Mouse (Mus musculus): ENCODE data around the gene Ank2. TPM values are rescaled to one million over a fixed set of nuclear protein-coding genes. Genes with fewer than 3 reads are reported as not detected.

Gene Ank2
- polyA plus RNA-seq, 1 experiment = 0.29 TPM

DNA sequence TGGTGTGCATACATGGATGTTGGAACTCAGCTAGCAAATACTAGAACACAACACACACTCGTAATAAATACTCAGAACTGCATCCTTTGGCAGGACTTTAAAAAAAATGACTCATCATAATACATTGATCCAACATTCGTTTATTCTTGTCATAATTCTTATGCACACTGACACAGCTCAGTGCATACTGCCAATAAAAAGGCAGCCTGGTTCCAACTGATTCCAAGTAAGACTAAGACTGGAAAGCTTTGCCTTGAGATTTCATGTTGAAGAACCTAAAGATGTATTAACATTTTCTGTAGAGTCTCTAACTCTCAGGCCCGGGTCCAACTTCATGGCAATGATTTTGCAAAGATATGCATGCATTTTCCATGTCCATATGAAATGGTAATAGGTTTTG lies 512.5 kb downstream of the Ank2 start:
- no peak overlapping the region for H3K4me3 ChIP-seq (replicated peaks)
- no peaks in the 10 kb centered on the region for H3K9me3 ChIP-seq (ENCODE audit: control insufficient read depth, low read length)
- H3K36me3 ChIP-seq (ENCODE audit: control insufficient read depth) = no peaks in the 10 kb centered on the region
- no peaks in the 10 kb centered on the region for H3K27me3 ChIP-seq (ENCODE audit: control insufficient read depth)
- no peak for TF ChIP-seq GATA1 (IDR thresholded peaks at IDR 0.05; ENCODE audit: low read length)
- TF ChIP-seq TAL1 (IDR thresholded peaks at IDR 0.05; ENCODE audit: low read length) = no peak
- H3K4me1 ChIP-seq (ENCODE audit: control insufficient read depth) = no peaks in the 10 kb centered on the region

DNA sequence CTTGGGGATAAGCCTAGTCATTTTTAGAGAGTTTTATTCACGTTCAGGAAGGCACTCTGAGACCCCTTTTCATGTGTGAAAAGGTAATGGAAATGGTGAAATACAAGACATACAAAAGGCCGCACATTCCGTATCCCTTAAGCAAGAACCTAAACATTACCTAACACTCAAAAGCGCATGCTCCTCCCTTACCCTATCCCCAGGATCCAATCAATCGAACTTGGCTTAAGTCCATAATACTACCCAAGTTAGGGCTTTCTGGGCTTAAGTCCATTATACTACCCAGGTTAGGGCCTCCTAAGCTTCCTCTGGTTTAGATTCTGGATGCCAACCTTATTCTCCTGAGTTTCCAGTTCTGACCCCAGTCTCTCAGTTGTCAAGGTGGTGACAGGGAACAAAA lies 516.3 kb downstream of the Ank2 start:
- Histone ChIP-seq H3K4me1 (ENCODE audit: control insufficient read depth) (no peaks in the 10 kb centered on the region), H3K36me3 (ENCODE audit: control insufficient read depth) (no peaks in the 10 kb centered on the region), H3K4me3 (replicated peaks) (no peak overlapping the region), H3K27me3 (ENCODE audit: control insufficient read depth) (no peaks in the 10 kb centered on the region), H3K9me3 (ENCODE audit: control insufficient read depth, low read length) (no peaks in the 10 kb centered on the region)
- TF ChIP-seq TAL1 (IDR thresholded peaks at IDR 0.05; ENCODE audit: low read length) = no peak
- no peak for TF ChIP-seq GATA1 (IDR thresholded peaks at IDR 0.05; ENCODE audit: low read length)

DNA sequence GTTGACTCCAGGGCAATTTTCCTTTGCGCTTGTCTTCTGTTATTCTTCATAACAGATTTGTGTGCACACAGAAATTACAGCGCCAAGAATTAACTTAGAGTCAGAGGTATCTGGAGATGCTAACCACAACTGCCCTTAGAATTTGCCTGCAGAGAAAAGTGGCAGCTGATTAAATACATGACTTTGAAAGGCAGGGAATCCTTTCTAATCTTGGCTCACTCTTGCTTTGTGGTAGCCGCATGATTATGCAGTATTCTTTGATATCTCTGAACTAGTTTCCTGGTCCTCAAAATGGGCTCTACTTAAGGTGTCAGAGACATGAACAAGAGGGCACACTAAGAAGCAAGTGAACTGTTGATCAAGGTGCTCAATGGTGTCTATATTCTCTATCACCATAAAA lies 518.0 kb downstream of the Ank2 start:
- TF ChIP-seq TAL1 (IDR thresholded peaks at IDR 0.05; ENCODE audit: low read length) (no peak), GATA1 (IDR thresholded peaks at IDR 0.05; ENCODE audit: low read length) (no peak)
- Histone ChIP-seq H3K9me3 (ENCODE audit: control insufficient read depth, low read length) (no peaks in the 10 kb centered on the region), H3K4me3 (replicated peaks) (no peak overlapping the region), H3K36me3 (ENCODE audit: control insufficient read depth) (no peaks in the 10 kb centered on the region), H3K27me3 (ENCODE audit: control insufficient read depth) (no peaks in the 10 kb centered on the region), H3K4me1 (ENCODE audit: control insufficient read depth) (no peaks in the 10 kb centered on the region)

DNA sequence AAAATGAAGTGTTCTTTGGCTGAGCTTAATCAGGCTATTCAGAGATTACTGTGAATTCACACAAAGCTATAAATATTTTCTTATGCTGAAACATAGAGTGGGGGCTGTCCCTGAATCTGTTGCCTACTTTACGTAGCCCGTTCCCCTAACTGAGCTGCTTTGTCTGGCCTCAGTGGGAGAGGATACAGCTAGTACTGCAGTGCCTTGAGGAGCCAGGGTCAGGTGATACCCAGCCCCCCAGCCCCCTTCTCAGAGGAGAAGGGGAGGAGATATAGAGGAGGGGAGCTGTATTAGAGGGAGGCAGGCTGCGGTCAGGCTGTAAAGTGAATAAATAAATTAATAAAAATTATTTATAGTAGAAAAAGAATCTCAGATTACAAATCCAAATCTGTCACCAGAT lies 519.5 kb downstream of the Ank2 start:
- H3K36me3 ChIP-seq (ENCODE audit: control insufficient read depth) = no peaks in the 10 kb centered on the region
- no peaks in the 10 kb centered on the region for H3K4me1 ChIP-seq (ENCODE audit: control insufficient read depth)
- TF ChIP-seq GATA1 (IDR thresholded peaks at IDR 0.05; ENCODE audit: low read length) = no peak
- no peak for TF ChIP-seq TAL1 (IDR thresholded peaks at IDR 0.05; ENCODE audit: low read length)
- no peaks in the 10 kb centered on the region for H3K9me3 ChIP-seq (ENCODE audit: control insufficient read depth, low read length)
- H3K27me3 ChIP-seq (ENCODE audit: control insufficient read depth) = no peaks in the 10 kb centered on the region
- no peak overlapping the region for H3K4me3 ChIP-seq (replicated peaks)

DNA sequence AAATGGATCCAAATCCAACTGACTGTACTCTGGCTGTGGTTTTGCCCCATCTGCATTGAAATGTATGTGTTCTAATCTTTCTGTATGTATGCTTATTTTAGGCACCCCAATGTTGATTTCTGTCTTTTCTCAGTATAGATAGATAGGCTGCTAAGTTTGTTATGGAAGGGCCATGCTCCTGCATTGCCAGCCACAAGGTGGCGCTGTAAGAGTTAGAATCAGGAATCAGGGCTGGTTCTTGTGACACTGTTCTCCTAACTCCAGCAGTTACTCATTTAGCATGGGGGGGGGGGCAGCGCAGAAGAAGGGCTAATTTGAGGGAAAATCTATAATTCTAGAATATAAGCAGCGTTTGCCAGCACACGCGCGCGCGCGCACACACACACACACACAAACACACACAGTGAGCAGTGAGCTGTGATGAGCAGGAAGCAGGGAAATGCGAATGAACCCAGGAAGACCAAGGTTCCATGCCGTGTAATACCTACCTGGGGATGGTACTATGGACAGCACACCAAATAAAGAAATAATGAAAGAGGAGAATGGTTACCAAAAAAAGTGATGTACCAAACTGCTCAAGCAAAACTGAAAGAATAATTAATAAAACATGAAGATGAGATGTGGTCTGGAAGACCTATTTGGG lies 520.3 kb downstream of the Ank2 start:
- Histone ChIP-seq H3K4me1 (ENCODE audit: control insufficient read depth) (no peaks in the 10 kb centered on the region), H3K36me3 (ENCODE audit: control insufficient read depth) (no peaks in the 10 kb centered on the region), H3K4me3 (replicated peaks) (no peak overlapping the region), H3K27me3 (ENCODE audit: control insufficient read depth) (no peaks in the 10 kb centered on the region), H3K9me3 (ENCODE audit: control insufficient read depth, low read length) (no peaks in the 10 kb centered on the region)
- TF ChIP-seq TAL1 (IDR thresholded peaks at IDR 0.05; ENCODE audit: low read length) = no peak
- no peak for TF ChIP-seq GATA1 (IDR thresholded peaks at IDR 0.05; ENCODE audit: low read length)

DNA sequence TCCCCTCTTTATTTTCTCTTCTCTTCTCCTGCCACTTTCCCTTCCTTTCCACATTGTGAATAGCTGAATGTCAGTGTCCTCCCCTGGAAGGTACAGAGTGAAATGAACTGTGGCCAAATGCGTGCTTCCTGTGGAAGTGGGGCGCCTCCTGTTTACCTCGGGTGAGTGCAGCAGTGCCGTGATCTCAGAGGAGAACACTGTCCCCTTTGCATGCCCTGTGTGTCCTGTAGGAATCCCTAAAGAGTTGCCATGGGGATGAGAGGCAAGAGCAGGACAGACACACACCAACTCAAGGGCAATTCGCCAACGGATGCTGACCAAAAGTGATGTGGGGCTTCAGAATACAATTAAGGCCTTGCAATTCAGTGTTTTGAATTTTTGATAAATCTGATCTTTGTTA lies 521.8 kb downstream of the Ank2 start:
- Histone ChIP-seq H3K36me3 (ENCODE audit: control insufficient read depth) (no peaks in the 10 kb centered on the region), H3K4me1 (ENCODE audit: control insufficient read depth) (no peaks in the 10 kb centered on the region), H3K4me3 (replicated peaks) (no peak overlapping the region), H3K9me3 (ENCODE audit: control insufficient read depth, low read length) (no peaks in the 10 kb centered on the region), H3K27me3 (ENCODE audit: control insufficient read depth) (no peaks in the 10 kb centered on the region)
- TF ChIP-seq TAL1 (IDR thresholded peaks at IDR 0.05; ENCODE audit: low read length) = no peak
- no peak for TF ChIP-seq GATA1 (IDR thresholded peaks at IDR 0.05; ENCODE audit: low read length)

DNA sequence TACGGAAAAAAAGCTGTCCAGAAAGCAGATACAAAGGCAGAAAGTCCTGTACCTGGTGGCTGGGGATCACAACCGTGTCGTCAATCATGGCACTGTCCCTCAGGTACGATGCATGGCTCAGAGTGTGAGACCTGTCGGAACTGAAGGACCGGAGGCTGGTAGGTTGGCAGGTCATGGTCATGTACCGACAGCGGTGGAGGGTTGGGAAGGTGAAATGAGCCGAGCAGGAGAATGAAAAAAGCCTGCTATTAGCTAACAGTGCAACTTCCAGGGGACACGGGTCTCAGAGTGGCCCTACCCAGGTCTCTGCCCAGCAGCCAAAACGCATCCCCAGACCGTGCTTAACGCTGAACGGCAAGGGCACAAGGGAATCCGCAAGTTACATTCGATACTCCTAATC lies 522.4 kb downstream of the Ank2 start:
- H3K36me3 ChIP-seq (ENCODE audit: control insufficient read depth) = no peaks in the 10 kb centered on the region
- H3K4me1 ChIP-seq (ENCODE audit: control insufficient read depth) = no peaks in the 10 kb centered on the region
- H3K4me3 ChIP-seq (replicated peaks) = no peak overlapping the region
- TF ChIP-seq GATA1 (IDR thresholded peaks at IDR 0.05; ENCODE audit: low read length) (no peak), TAL1 (IDR thresholded peaks at IDR 0.05; ENCODE audit: low read length) (no peak)
- no peaks in the 10 kb centered on the region for H3K27me3 ChIP-seq (ENCODE audit: control insufficient read depth)
- H3K9me3 ChIP-seq (ENCODE audit: control insufficient read depth, low read length) = no peaks in the 10 kb centered on the region

DNA sequence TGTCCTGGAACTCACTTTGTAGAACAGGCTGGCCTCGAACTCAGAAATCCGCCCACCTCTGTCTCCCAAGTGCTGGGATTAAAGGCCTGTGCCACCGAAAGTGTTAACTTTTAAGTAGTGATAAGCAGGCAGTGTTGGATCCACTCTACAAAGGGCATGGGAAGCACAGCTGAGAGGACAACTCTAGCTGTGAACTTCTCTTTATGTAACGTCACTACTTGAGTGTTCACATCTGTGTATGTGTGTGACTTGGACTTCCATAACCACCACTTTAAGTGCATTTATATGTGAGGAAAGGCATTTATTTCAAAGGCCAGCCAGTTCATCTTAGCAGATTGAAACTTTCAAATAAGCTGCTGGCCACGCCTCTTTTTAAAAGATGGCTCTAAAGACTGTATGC lies 523.7 kb downstream of the Ank2 start:
- TF ChIP-seq TAL1 (IDR thresholded peaks at IDR 0.05; ENCODE audit: low read length) (no peak), GATA1 (IDR thresholded peaks at IDR 0.05; ENCODE audit: low read length) (no peak)

DNA sequence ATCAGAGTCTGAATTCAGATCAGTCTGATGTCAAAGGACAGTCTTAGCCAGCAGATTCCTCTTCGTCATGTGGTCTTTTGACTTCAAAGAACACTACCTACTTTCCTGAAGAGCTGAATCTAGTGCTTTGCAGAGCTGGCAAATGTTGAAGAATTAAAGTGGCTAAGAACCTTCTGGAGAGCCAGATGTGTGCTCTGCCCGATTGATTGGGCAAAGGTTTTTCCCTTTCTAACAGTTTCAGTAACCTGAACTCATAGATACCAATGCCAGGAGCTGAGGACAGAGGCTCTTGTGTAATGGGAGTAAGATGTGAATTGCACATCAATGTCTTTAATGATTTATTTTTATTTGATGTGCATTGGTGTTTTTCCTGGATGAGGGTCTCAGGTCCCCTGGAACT lies 525.6 kb downstream of the Ank2 start:
- H3K4me3 ChIP-seq (replicated peaks) = no peak overlapping the region
- H3K9me3 ChIP-seq (ENCODE audit: control insufficient read depth, low read length) = no peaks in the 10 kb centered on the region
- H3K4me1 ChIP-seq (ENCODE audit: control insufficient read depth) = no peaks in the 10 kb centered on the region
- H3K36me3 ChIP-seq (ENCODE audit: control insufficient read depth) = no peaks in the 10 kb centered on the region
- TF ChIP-seq TAL1 (IDR thresholded peaks at IDR 0.05; ENCODE audit: low read length) (no peak), GATA1 (IDR thresholded peaks at IDR 0.05; ENCODE audit: low read length) (no peak)
- no peaks in the 10 kb centered on the region for H3K27me3 ChIP-seq (ENCODE audit: control insufficient read depth)

More for the DNA sequence above, 523.7 kb downstream of the Ank2 start:
- Histone ChIP-seq H3K27me3 (ENCODE audit: control insufficient read depth) (no peaks in the 10 kb centered on the region), H3K36me3 (ENCODE audit: control insufficient read depth) (no peaks in the 10 kb centered on the region), H3K4me3 (replicated peaks) (no peak overlapping the region), H3K9me3 (ENCODE audit: control insufficient read depth, low read length) (no peaks in the 10 kb centered on the region), H3K4me1 (ENCODE audit: control insufficient read depth) (no peaks in the 10 kb centered on the region)

DNA sequence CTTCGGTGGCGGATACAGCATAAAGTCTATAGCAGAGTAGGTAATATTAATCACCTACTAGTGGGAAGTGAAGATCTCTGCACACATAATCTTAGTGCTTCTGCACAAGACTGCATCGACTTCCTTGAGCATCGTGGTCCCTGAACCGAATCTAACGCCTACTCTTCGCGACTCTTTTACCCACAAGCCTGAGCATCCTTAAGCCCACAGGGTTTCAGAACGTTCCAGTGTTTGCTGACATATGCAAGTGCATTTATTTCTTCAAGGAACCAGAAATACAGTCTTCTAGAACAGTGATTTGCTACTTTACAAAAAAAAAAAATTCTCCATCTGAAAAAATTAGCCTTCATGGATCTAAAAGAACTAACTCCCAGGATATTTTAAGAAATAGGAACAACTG lies 527.6 kb downstream of the Ank2 start:
- no peaks in the 10 kb centered on the region for H3K27me3 ChIP-seq (ENCODE audit: control insufficient read depth)
- no peaks in the 10 kb centered on the region for H3K9me3 ChIP-seq (ENCODE audit: control insufficient read depth, low read length)
- H3K36me3 ChIP-seq (ENCODE audit: control insufficient read depth) = no peaks in the 10 kb centered on the region
- TF ChIP-seq TAL1 (IDR thresholded peaks at IDR 0.05; ENCODE audit: low read length) (no peak), GATA1 (IDR thresholded peaks at IDR 0.05; ENCODE audit: low read length) (no peak)
- no peak overlapping the region for H3K4me3 ChIP-seq (replicated peaks)
- H3K4me1 ChIP-seq (ENCODE audit: control insufficient read depth) = no peaks in the 10 kb centered on the region
